Mouse (Mus musculus) kidney, adult 2 months (tissue): ENCODE measurements around the gene Haus3.

Source experiments
- CTCF ChIP-seq: fragments of 200-500 bp; conservative IDR thresholded peaks from 2 replicates; pipeline ENCODE4 v1.5.1; 2011; ENCODE audit warnings: low read depth, mild to moderate bottlenecking, control low read depth, low read length, moderate library complexity, mixed read lengths; ENCODE audit not compliant: insufficient read depth, insufficient read length
- POLR2A ChIP-seq: fragments of 200-500 bp; IDR thresholded peaks from one replicate; pipeline ENCODE4 v1.6.1; 2011; ENCODE audit warnings: low read depth, low read length, control low read depth

- TF ChIP-seq CTCF, result no peak
- TF ChIP-seq POLR2A, result no peak
Measured at GRCm38 (mm10) chr5:34124131-34124530, 45.2 kb downstream of the Haus3 start.
